Mouse (Mus musculus): ENCODE results near the gene Il13. TPM values are rescaled to one million over a fixed set of nuclear protein-coding genes. Genes with fewer than 3 reads are reported as not detected.

Il13 gene
- polyA plus RNA-seq, 1 experiment from 2014 or later: not detected

DNA sequence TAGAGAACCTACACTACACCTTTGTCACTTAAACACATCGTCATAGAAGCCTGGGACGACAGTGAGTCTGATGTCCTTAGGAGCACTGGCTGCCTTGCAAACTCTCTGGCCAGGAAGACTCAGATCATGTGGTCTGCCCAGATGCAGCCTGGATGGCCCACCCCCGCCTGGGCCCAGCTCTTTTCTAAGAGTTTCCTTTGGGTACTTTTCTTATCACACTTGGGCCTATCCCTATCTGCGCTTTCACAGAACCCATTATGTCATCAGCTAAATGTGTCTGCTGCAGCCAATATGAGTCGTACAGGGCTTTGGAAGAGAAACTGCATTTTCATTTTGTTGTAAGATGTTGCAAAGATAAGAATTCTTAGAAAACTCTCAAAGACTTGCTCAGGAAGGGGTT is 20.5 kb upstream of the Il13 start:
- ATAC-seq (no peak), DNase-seq (ENCODE audit: low read depth, low spot score) (no peak)
- POLR2A ChIA-PET: no interaction called here
- in situ Hi-C loops (cut with MboI; ENCODE audit: low pct_unique_long_range_greater_than_20kb): no loop called here
- CTCF ChIA-PET: no interaction called here
- no peaks in the 10 kb centered on the region for H3K27me3 ChIP-seq
- TF ChIP-seq CTCF (IDR thresholded peaks at IDR 0.05): no peak

DNA sequence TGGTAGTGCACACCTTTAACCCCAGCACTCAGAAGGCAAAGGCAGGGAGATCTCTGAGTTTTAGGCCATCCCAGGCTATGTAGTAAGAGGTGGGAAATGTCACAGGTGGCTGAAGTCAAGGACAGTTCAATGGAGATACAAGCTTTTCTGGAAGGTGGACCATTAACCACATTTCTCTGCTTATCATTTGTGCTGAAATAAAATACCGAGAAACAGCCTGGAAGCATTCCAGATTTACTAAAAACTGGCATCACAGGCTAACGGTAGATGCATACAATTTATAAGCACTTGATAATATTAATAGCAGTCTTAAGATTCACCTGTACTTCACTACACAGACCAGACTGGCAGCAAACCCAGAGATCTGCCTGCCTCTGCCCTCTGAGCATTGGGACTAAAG is 17.9 kb upstream of the Il13 start:
- no peak for TF ChIP-seq CTCF (IDR thresholded peaks at IDR 0.05)
- ChIA-PET CTCF (no interaction called here), POLR2A (interaction anchor here (0.6 kb wide), 1 partner anchor 25 kb away, joined by 3 read pairs; no protein-coding TSS in a partner anchor)
- ATAC-seq: no peak
- no peaks in the 10 kb centered on the region for H3K27me3 ChIP-seq
- in situ Hi-C loops (cut with MboI; ENCODE audit: low pct_unique_long_range_greater_than_20kb): no loop called here
- DNase-seq (ENCODE audit: low read depth, low spot score): no peak

DNA sequence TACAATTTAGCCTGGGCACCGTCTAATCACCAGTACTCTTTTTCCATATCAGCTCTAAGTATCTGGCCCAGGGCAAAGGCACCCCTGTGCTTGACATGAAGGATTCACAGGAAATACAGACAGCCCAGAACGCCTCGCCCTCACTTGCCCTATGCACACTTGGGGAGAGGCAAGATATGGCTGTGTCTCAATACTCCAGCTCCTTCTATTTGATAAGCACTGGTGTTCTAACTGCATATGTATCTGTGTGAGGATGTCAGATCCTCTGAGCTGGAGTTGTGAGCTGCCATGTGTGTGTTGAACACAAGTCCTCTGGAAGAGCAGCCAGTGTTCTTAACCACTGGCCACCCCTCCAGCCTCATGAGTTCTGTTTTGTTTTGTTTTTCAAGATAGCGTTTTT is 16.9 kb upstream of the Il13 start:
- H3K27me3 ChIP-seq: no peaks in the 10 kb centered on the region
- no peak for DNase-seq (ENCODE audit: low read depth, low spot score)
- in situ Hi-C loops (cut with MboI; ENCODE audit: low pct_unique_long_range_greater_than_20kb): no loop called here
- no peak for ATAC-seq
- CTCF ChIA-PET: interaction anchor here (1.2 kb wide), 1 partner anchor 23 kb away, joined by 3 read pairs; no protein-coding TSS in a partner anchor
- TF ChIP-seq CTCF (IDR thresholded peaks at IDR 0.05): no peak
- POLR2A ChIA-PET: no interaction called here

DNA sequence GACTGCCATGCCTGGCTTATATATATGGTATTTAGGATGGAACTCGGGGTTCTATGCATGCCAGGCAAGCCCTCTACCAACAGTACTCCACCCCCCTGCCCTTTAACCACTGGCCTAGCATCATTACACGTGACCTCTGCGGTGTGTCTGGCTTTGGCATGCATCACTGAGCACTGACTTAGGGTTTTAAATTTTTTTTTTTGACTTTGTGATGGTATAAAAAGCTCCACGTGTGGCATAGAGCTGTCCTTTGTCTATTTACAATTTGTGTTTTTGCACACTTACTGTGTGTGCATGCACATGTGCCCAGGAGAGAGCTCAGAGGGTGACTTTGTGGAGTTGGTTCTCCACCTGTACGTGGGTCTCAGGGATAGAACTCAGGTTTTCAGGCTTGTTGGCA is 9.5 kb upstream of the Il13 start:
- DNase-seq (ENCODE audit: low read depth, low spot score): no peak

DNA sequence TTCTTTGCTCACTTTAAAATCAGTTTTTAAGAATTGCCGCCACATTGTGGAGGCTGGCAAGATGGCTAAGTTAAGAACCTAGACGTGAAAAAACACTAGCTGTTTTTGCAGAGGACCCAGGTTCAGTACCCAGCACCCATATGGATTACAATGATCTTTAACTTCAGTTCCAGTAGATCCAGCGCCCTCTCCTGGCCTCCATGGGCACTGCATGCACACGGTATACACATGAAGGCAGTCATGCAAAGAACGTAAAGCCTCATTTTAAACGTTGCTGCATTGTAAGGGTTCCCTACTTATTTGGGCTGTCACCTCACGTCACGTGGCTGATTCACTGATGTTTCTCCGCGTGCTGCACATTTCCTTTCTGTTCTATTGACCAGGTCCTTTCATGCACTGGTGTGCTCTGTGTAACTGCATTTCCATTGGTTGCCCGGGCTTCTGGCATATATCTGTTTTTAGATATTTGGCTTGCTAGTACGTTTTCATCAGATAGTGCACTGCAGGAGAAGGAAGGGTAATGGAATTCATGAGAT is 8.3 kb upstream of the Il13 start:
- ATAC-seq (no peak), DNase-seq (ENCODE audit: low read depth, low spot score) (no peak)
- H3K27me3 ChIP-seq: peaks cover 4% of the 10 kb centered on the region
- in situ Hi-C loops (cut with MboI; ENCODE audit: low pct_unique_long_range_greater_than_20kb): no loop called here
- no peak for TF ChIP-seq CTCF (IDR thresholded peaks at IDR 0.05)
- ChIA-PET CTCF (no interaction called here), POLR2A (no interaction called here)

More for the DNA sequence above, 9.5 kb upstream of the Il13 start:
- ChIA-PET CTCF (no interaction called here), POLR2A (no interaction called here)
- H3K27me3 ChIP-seq: peaks cover 4% of the 10 kb centered on the region
- in situ Hi-C loops (cut with MboI; ENCODE audit: low pct_unique_long_range_greater_than_20kb): no loop called here
- no peak for TF ChIP-seq CTCF (IDR thresholded peaks at IDR 0.05)
- ATAC-seq: no peak

DNA sequence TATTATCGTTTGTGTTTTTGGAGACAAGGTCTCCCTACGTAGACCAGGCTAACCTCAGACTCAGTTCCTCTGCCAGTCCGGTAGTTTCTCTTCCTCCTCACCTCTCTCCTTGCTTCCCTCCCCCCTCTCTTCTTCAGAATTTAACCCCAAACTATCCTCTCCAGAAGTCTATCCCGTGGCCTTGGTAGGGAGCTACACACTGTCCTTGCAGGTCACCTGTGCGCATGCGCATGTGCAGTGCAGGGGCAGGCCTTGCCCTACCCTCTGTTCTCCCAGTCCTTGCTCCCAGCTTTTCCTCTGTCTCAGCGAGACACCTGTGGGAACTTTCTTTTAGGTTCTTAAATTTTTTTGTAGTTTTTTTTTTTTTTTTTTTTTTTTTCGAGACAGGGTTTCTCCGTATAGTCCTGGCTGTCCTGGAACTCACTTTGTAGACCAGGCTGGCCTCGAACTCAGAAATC is 3.3 kb upstream of the Il13 start:
- peaks cover 8% of the 10 kb centered on the region for H3K27me3 ChIP-seq
- DNase-seq (ENCODE audit: low read depth, low spot score) (no peak), ATAC-seq (no peak)
- TF ChIP-seq CTCF (IDR thresholded peaks at IDR 0.05): no peak
- ChIA-PET POLR2A (interaction anchor here (0.6 kb wide), 1 partner anchor 78 kb away, joined by 3 read pairs; no protein-coding TSS in a partner anchor), CTCF (interaction anchor here (0.7 to 1.8 kb wide), 2 partner anchors 9 to 10 kb away, joined by 3 to 5 read pairs; no protein-coding TSS in a partner anchor)
- in situ Hi-C loops (cut with MboI; ENCODE audit: low pct_unique_long_range_greater_than_20kb): no loop called here

DNA sequence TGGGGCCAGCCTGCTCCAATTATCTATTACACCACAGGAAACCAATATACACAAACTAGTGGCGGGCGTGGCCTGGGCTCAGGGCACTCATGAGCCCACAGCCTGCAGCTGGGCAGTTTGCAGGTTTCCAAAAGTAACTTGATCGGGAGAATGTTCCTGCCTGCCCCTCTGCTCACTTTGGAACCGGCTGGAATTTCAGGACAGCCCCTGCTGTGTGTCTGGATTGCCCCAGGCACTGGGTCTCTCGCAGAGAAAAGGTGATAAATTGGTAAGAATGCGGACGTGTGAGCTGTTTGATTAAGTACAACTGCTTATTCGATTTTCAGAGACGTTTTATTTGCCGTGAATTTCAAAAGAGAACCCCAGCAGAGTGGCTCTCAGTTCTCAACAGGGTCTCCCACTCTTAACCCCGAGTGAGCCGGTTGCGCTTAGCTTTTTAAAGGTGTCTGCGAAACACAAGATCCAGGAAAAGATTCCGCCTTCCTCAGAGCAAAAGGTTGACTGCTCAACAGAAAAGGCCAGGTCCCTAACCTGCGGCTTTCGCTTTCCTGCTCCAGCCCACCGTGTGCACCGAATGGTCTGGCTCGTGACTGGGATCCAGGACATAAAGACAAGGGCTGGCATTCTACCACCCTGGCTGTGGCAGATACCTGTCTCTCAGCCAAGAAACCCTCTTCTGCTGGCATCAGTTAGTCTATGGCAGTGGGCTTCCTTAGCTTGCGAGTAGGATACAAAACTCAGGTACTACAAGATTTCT is 2.7 kb upstream of the Il13 start:
- ChIA-PET CTCF (interaction anchor here (1.8 kb wide), 1 partner anchor 9 kb away, joined by 5 read pairs; no protein-coding TSS in a partner anchor), POLR2A (interaction anchor here (0.6 kb wide), 1 partner anchor 39 kb away, joined by 4 read pairs; no protein-coding TSS in a partner anchor)
- ATAC-seq: no peak
- DNase-seq (ENCODE audit: low read depth, low spot score): no peak
- no peak for TF ChIP-seq CTCF (IDR thresholded peaks at IDR 0.05)
- in situ Hi-C loops (cut with MboI; ENCODE audit: low pct_unique_long_range_greater_than_20kb): no loop called here
- peaks cover 8% of the 10 kb centered on the region for H3K27me3 ChIP-seq

DNA sequence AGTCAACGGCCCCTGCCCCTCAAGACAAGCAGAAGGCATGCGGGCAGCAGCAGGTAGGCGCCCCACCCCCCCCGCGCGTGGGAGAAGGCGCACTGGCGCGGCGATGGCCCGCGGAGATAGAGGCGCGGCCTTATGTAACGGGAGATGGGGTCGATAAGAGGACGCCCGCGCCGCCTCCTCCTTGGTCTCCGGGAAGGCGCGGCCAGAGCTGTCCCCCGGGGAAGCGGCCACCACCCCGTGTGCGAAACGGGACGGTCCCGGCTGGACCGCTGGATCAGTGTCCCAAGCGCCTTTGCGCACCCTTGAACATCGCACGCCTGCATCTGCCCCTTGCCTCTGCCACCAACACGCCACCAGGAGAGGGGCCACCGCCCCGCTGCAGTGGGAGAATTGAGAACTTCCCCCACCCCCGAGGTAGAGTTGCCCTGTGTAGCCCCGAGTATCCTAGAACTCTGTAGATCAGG is 1.7 kb upstream of the Il13 start:
- no peak for TF ChIP-seq CTCF (IDR thresholded peaks at IDR 0.05)
- ChIA-PET CTCF (interaction anchor here (1.8 kb wide), 1 partner anchor 8 kb away, joined by 5 read pairs; no protein-coding TSS in a partner anchor), POLR2A (interaction anchor here (0.7 kb wide), 1 partner anchor 9 kb away, joined by 4 read pairs; no protein-coding TSS in a partner anchor)
- in situ Hi-C loops (cut with MboI; ENCODE audit: low pct_unique_long_range_greater_than_20kb): no loop called here
- peaks cover 4% of the 10 kb centered on the region for H3K27me3 ChIP-seq
- ATAC-seq (no peak), DNase-seq (ENCODE audit: low read depth, low spot score) (no peak)

DNA sequence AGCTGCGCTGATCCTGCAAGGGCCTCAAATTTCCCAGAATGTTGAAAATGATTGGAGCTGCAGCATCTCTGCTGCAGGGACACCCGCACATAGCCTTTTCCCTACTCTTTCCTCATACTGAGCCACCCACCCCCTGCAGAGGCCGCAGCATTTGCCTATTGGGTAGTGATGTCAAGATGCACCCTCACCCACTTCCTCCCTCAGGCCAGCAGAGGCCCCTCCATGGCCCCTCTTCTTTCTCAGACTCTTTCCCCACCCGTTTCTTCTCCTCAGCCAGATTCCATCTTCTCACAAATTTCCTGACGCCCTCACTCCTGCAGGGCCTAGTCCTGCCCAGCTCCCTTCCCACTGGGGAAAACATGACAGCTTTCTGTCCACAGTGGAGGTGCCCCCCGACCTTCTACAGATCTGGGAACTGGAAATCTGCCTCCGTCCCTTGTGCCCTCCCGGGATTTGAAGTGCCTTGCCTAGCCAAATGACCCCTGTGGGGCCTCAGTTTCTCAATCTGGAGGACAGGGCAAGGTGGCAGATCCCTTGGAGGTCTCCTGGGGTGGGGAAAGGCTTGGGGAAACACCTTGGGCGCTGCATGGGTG is 1.2 kb upstream of the Il13 start:
- ATAC-seq: no peak
- no peak for DNase-seq (ENCODE audit: low read depth, low spot score)
- POLR2A ChIA-PET: interaction anchor here (0.5 to 0.7 kb wide), 2 partner anchors 8 to 102 kb away, joined by 4 read pairs; no protein-coding TSS in a partner anchor
- peaks cover 4% of the 10 kb centered on the region for H3K27me3 ChIP-seq
- CTCF ChIA-PET: no interaction called here
- in situ Hi-C loops (cut with MboI; ENCODE audit: low pct_unique_long_range_greater_than_20kb): no loop called here
- no peak for TF ChIP-seq CTCF (IDR thresholded peaks at IDR 0.05)

DNA sequence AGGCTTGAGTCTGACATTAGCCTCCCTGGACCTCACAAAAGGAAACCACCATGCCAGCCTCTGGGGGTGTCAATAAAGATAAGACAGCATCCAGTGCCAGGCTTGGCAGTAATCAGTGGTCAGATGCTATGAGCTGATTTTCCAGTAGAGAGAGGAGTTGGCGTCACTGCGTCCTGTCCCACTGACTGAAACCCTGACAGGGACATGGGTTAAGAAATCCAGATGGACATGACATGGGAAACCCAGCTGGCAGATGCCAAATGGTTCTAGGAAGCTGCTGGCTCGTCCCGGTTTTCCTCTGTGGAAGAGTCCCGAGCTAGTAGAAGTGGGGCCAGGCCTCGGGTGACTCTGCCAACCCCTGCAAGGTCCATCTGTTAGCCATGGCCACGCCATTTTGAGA is 858 bp downstream of the Il13 start:
- ATAC-seq (no peak), DNase-seq (ENCODE audit: low read depth, low spot score) (no peak)
- ChIA-PET POLR2A (interaction anchor here (0.5 kb wide), 1 partner anchor 237 kb away, joined by 3 read pairs; no protein-coding TSS in a partner anchor), CTCF (no interaction called here)
- H3K27me3 ChIP-seq: peaks cover 4% of the 10 kb centered on the region
- no peak for TF ChIP-seq CTCF (IDR thresholded peaks at IDR 0.05)
- in situ Hi-C loops (cut with MboI; ENCODE audit: low pct_unique_long_range_greater_than_20kb): no loop called here

Measured in Patski (cell line).